Mouse (Mus musculus) heart, adult 2 months (tissue): Measurements from ENCODE around the gene Ctla4.

ENCODE experiments used
- CTCF ChIP-seq: fragments of 200-600 bp; IDR thresholded peaks from 2 replicates; pipeline ENCODE4 v1.8.1; 2022; ENCODE audit warnings: antibody characterized with exemption, mild to moderate bottlenecking, moderate library complexity
- POLR2A ChIP-seq: fragments of 200-500 bp; IDR thresholded peaks from 2 replicates; pipeline ENCODE4 v1.6.1; 2011; ENCODE audit warnings: mild to moderate bottlenecking, low read depth, low read length, control low read depth; ENCODE audit not compliant: insufficient read depth

- TF ChIP-seq CTCF: no peak
- no peak for TF ChIP-seq POLR2A
Observed at GRCm38 (mm10) chr1:60955186-60955585, 68.4 kb downstream of the Ctla4 start.
